Mouse (Mus musculus): ENCODE results near the gene Cacna1f.
A peak's percentile ranks its signal among the peaks of the same experiment; 100 is the strongest.

The Cacna1f gene

DNA sequence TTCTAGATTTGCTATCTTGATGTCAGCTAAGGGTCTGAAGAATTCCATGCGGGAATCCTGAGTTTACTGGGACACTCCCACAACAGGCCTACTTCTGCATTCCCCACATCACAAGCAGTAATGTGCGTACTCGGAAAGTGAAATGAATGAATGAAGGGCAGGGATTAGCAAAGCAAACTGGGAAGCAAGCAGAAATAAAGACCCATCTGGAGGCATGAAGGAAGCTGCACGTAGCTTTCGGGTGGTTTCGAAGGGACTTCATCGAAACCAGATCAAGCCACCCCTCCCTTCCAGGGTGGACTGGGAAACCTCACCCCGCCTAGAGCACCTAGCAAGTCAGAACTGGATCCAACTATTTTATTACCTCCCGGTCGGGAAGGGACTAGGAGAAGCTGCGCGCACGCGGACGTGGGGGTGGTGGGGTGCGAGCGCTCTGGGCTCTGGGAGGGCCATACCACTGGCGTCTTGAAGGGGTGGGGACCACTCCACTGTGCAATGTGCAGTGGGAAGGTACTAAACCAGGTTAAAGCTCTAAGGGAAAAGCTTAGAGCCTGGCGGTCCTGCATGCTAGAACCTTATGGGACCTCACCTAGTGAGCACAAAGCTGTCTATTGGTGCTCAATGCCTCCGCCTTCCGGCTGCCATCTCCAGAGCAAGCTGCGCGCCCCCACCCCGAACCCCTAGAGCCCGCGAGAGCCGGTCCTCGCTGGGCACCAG, 67.6 kb downstream of the Cacna1f start:
- peak; percentile 80 for DNase-seq (ENCODE audit: low read depth, low spot score)

DNA sequence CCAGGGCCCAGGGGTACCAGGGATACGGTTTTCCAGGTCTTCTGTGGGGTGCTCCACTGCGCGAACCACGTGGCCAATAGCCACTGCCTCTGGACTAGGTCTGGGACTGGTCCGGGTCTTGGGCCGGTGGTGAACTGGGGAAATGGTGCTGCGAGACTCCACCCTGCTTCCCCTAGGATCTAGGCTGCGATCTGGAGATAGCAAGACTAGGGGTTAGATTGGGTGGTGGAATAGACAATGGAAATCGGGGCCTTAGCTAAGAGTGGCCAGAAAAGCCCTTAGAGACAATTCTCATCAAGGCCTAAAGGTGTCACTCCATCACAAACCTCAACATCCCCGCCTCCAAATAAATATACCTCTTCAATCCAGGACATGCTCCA, 68.1 kb downstream of the Cacna1f start:
- DNase-seq (ENCODE audit: low read depth, low spot score), result peak; percentile 49

DNA sequence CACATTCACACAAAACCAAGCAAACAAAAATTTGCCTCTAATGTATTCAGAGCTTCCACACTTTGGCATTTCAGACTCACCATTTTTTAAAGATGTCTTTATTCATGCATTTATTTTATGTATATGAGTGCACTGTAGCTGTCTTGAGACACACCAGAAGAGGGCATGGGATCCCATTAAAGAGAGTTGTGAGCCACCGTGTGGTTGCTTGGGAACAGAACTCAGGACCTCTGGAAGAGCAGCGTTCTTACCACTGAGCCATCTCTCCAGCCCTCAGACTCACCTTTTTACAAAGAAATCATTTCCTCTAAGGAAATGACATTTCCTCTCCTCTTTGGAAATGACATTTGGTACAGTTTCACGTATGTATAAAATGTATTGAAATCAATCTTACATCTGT, 72.1 kb downstream of the Cacna1f start:
- no peak for DNase-seq (ENCODE audit: low read depth, low spot score)

DNA sequence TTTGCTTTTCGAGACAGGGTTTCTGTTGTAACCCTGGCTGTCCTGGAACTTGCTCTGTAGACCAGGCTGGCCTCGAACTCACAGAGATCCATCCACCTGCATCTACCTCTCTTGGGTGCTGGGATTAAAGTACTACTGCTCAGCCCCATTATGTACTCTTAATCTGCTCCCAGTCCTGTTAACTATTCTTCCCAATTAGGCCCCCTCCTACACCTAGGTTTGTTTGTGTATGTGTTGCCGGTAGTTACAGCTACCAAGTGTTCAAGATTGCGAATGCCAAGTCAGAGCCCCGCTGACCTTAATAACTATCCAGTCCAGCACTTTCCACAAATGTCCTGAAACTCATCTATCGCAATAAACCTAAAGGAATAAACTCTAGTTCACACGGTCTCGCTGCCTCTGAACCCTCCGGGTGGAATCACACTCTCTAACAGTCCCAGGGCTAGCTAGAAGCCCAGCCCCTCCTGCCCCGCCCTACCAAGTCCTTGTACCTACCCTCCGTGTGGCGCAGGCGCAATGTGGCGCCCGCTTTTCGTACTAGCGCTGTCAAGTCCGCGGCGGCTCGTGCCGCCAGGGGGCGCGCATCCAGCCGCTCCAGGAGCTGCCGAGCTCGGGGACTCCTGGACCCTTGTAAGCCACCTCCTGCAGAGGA, 72.6 kb downstream of the Cacna1f start:
- peak; percentile 90 for DNase-seq (ENCODE audit: low read depth, low spot score)

DNA sequence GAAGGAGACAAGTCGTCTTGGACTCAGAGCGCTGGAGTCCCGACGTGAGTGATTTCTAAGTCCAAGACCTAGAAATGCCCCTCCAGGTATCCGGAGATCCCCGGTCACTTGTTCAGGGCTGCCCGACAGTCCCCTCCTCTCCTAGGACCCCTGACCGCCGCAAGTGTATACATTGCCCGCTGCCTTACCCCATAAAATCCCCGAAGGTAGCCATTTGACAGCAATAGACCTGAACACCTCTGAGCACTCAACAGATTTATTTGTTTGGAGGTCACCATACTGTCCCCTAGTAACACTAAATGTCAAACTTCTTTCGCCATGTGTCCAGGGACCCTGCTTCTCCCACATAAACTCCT, 73.2 kb downstream of the Cacna1f start:
- no peak for DNase-seq (ENCODE audit: low read depth, low spot score)

DNA sequence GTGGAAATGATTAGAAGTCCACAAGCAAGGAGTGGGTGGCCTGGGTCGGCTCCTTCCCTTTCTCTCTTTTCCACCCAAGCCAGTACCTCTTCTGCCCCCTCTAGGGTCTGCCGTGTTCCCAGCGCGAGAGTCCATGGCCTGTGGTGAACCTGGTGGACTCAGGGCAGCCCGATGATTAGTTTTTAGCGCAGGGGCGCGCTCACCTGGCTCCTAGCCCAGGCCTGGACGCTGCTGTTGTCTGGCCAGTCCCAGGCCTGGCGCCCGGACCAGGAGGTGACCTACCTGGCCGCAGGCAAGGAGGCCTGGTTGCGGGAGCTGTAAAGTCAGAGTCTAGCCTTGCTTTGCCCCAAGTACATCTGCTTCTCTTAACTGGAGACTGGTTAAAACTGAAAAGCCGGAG, 74.0 kb downstream of the Cacna1f start, which contains the start of gene Magix:
Gene Magix, minus strand, starts transcription at position 388 of the 400 bp plus-strand sequence.
- no peak for DNase-seq (ENCODE audit: low read depth, low spot score)

Measured in ES-CJ7 (cell line).